Mouse (Mus musculus) cortical plate, adult 2 months (tissue): ENCODE measurements around the gene Wnt1.

Experiments
- CTCF ChIP-seq: fragments of 200-500 bp; IDR thresholded peaks from 2 replicates; pipeline ENCODE4 v1.5.1; 2011; ENCODE audit warnings: mild to moderate bottlenecking, control low read depth, low read length; ENCODE audit not compliant: insufficient read depth; ENCODE audit errors: extremely low read depth
- POLR2A ChIP-seq: fragments of 200-500 bp; IDR thresholded peaks from 2 replicates; pipeline ENCODE4 v1.6.1; 2011; ENCODE audit warnings: mild to moderate bottlenecking, low read length, control low read depth; ENCODE audit not compliant: insufficient read depth; ENCODE audit errors: extremely low read depth

- TF ChIP-seq CTCF (no peak), POLR2A (no peak)
Observed at GRCm38 (mm10) chr15:98802926-98803325, 13.3 kb downstream of the Wnt1 start.
